Mouse (Mus musculus) granulocyte monocyte progenitor cell, adult 5-6 weeks (primary cell): ENCODE results near the gene Grin3b. TPM values are rescaled to one million over a fixed set of nuclear protein-coding genes. Genes with fewer than 3 reads are reported as not detected.

Experiments used
- ATAC-seq: replicated peaks from 2 replicates; pipeline ENCODE4 v1.8.0; 2016; ENCODE audit warnings: mild to moderate bottlenecking, moderate TSS enrichment, inconsistent platforms; ENCODE audit not compliant: poor library complexity, severe bottlenecking
- total RNA-seq, 2 experiments: library from RNA; stranded (forward) in 1 of 2; stranded (reverse) in 1 of 2; fragments of 200-712, 200-1000 nt in 1 of 2; fragments of >200 nt in 1 of 2; fragmentation: Nextera tagmentation in 1 of 2; gene quantifications; 2 replicates each; pipeline ENCODE4 v1.2.3; 2014 to 2017

The Grin3b gene
- total RNA-seq (2014; fragmentation: Nextera tagmentation) (not detected in 2 replicates), total RNA-seq (2017) (not detected in 2 replicates)

DNA sequence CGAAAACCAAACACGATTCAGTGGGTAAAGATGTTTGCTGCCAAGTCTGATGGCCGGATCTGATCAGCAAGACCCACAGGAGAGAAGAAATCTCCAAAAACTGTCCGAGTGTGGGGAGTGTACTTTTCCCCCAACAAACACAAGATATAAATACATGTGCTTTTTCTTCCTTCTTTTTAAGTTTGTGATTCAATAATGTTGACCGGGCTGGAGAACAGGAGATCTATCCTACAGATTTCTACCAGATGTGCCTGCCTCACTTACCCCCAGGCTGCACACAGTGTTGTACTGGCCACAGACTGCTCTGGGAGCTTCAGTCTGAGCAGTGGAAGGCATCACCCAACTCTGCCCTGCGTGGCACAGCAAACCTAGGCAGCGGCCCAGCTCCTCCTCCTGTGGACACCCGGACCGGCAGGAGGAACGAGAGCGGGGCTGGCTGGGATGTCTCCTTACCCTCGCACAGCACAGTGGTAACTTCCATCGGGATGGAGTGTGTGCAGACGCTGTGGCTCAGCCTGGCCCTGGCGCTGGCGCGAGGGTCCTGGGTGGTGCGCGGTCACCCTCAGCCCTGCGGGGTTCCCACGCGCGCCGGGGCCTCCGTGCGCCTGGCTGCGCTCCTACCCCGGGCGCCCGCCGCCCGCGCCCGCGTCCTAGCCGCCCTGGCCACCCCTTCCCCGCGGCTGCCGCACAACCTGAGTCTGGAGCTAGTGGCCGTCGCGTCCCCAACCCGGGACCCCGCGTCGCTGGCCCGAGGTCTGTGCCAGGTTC is at the start of gene Grin3b:
Gene Grin3b (plus strand): TSS at position 301 of the 768 bp plus-strand sequence.
- ATAC-seq = peak; percentile 14; the same call in 1 of the 2 replicates

- no peak for ATAC-seq
Observed at GRCm38 (mm10) chr10:79920958-79921535, 49.5 kb upstream of the Grin3b start, which contains the start of gene R3hdm4. TSS of gene R3hdm4 (minus strand) at chr10:79921208.

- ATAC-seq = no peak
Observed at GRCm38 (mm10) chr10:79921572-79921971, 48.9 kb upstream of the Grin3b start.

GRCm38 (mm10) chr10:79924998-79925784 is 45.3 kb upstream of the Grin3b start:
- peak; percentile 33 for ATAC-seq

GRCm38 (mm10) chr10:79925785-79926490 is 44.6 kb upstream of the Grin3b start:
- ATAC-seq = no peak

GRCm38 (mm10) chr10:79926491-79927323 is 43.8 kb upstream of the Grin3b start, which contains the start of gene Arid3a:
TSS of gene Arid3a (plus strand) at chr10:79927043.
- peak; percentile 65 for ATAC-seq

DNA sequence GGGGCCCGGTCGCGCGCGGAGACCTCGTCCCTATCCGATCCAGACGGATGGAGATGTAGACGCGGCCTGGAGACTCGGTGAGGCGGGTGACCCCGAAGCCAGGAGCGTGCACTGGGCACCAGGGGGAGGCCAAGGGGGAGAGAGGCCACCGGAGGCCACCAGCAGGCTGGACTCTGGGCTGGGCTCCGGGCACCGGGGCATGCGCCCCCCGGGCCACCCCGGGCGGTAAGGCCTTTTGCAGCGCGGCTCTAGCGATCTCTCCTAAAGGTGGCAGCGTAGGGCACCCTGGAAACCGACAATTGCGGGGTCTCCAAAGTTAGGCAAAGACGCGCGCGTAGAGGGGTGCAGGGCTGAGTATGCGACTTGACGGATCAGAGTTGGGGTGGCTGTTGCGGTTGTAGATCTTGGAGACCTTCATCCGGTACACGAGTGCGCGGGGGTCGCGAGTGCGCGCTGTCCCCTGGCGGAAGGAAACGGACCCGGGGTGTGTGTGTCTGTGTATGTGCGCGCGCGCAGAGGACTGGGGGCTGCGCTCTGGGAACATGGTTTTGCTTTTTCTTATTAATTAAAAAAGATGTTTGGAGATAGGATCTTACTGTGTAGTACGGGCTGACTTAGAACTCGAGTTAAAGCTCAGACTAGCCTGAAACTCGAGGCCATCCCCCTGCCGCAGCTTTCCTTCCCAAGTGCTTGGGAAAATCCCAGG is 43.0 kb upstream of the Grin3b start:
- peak; percentile 13 for ATAC-seq

DNA sequence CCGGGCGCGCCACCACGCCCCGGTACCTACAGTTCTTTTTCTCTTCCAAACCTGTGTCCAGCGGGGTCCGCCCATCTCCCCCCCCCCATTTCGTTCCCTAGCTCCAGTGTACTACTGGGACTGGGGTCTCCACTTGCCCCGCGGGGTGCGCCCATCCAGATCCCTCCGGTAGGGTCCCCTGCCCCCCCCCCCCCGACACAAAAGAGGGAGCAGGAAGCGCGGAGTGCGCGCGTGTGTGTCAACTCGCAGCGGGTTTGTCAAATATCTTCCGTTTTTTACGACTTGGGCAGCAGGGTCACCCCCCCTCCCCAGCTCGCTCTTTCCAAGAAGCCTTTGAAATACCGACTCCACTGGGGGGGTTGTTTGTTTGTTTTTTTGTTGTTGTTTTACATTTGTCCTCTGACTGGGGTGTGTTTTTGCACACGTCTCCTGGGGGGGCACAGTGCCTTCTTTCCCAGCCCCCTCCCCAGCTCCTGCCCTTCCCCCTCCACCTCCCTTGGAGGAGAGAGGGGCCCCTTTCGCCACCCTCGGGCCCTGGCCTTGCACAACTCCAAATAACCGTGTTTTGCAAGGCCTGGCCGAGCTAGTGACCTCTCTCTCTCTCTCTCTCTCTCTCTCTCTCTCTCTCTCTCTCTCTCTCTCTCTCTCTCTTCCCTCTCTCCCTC is 42.4 kb upstream of the Grin3b start:
- peak; percentile 46 for ATAC-seq

DNA sequence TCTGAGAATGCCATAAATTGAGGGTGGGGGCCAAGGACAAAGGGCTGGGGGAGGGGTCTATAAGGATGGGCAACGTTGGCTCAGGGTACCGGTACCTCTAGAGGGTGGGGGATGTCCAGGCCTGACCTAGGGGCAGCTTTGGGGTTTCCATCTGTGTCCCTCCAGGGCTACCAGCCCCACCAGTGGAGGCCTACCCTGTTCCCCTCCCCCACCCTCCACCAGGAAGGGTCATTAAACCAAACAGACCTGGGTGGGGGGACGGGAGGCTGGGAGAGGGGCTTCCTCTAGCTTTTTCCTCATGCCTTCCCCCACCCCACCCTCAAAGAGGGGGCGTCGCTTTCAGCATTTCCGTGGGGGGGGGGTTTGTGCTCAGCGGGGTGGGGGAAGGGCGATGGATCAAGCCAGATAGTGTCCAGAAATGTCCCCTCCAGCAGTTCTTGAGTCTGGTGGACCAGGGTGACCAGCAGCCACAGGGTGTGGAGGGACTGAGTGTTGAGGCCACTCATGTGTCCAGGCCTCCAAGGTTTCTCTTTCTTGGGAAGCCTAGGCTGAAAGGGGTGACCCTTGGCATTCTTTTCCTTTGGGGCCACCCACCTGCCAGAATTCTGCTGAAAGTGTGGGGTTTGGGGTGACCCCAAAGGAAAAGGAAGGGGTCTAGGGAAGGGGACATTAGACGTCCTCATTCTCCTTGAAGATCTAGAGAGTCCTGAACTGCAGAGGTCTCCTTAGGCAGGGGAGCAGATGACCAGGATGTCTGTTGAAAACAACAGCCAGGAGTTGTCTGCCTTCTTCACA is 41.4 kb upstream of the Grin3b start:
- no peak for ATAC-seq

- ATAC-seq = no peak
Observed at GRCm38 (mm10) chr10:79929967-79930825, 40.3 kb upstream of the Grin3b start.

DNA sequence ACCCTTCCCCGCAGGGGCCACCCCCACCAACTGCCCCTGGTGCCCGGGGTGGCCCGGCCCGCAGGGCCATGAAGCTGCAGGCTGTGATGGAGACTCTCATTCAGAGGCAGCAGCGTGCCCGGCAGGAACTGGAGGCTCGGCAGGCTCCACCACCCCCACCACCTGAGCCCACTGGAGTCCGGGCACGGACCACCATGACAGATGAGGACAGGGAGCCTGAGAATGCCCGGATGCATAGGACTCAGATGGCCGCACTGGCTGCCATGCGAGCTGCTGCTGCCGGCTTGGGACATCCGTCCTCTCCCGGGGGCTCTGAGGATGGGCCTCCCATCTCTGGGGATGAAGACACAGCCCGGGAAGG is 39.7 kb upstream of the Grin3b start:
- no peak for ATAC-seq

DNA sequence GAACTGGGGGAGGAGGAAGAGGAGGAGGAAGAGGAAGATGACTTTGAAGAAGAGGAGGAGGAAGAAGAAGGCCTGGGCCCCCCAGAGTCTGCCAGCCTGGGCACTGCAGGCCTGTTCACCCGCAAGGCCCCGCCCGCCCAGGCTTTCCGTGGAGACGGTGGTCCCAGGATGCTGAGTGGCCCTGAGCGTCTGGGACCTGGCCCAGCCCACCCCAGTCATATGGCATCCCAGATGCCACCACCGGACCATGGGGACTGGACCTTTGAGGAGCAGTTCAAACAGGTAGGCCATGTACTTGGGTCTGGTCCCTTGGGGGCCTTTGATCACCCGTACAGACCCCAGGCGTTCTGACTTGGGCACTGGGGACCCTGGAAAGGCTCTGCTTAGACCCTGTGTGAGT is 38.7 kb upstream of the Grin3b start:
- no peak for ATAC-seq

DNA sequence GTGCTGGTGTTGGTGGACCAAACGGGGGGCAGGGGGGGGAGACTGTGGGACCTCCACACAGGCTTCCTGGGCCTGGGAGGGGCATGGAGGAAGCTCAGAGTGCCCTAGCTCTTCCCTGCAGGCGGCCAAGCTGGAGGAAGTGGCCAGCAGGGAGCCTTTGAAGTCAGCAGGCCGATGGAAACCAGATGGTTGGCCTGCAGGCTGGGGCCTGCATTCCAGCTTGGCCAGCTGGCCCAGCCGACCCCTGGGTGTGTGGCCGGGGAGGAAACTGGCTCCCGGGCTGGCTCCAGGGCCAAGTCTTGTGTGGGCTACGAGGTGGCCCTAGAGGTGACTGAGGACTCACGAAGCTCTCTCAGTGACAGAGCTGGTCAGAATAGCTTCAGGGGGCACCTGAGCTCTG is 37.8 kb upstream of the Grin3b start:
- ATAC-seq = no peak

GRCm38 (mm10) chr10:79933145-79933679 is 37.3 kb upstream of the Grin3b start:
- no peak for ATAC-seq

GRCm38 (mm10) chr10:79933861-79934260 is 36.7 kb upstream of the Grin3b start:
- ATAC-seq = no peak

DNA sequence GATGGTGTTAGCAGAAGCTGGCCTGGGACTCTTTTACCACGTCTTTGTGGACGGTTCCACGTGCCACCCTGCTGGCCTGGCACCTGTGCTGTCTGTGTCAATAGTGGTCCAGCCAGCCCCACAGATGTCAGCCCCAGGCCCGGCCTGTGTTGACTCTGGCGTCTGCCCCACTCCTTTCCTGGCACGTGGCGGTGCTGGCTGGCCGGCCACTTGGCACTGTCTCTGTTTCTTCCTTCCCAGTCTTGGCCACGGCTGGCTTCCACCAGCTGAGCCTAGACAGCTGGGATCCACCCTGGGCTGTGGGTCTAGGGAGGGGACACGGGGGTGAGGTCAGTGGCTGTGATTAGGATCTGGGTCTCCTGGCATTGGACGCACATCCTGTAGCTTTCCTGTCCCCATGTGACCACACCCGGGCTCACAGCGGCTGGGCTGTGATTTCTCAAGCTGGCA is 36.2 kb upstream of the Grin3b start:
- peak; percentile 16; the same call in 1 of the 2 replicates for ATAC-seq
